Mouse (Mus musculus): ENCODE measurements around the gene Thbs2. TPM values are rescaled to one million over a fixed set of nuclear protein-coding genes. Genes with fewer than 3 reads are reported as not detected.

Gene Thbs2
- 5.6 and 5.8 TPM in 2 replicates for polyA plus RNA-seq (2014; fragmentation: Nextera tagmentation; extraction: Ambion mirVana)

DNA sequence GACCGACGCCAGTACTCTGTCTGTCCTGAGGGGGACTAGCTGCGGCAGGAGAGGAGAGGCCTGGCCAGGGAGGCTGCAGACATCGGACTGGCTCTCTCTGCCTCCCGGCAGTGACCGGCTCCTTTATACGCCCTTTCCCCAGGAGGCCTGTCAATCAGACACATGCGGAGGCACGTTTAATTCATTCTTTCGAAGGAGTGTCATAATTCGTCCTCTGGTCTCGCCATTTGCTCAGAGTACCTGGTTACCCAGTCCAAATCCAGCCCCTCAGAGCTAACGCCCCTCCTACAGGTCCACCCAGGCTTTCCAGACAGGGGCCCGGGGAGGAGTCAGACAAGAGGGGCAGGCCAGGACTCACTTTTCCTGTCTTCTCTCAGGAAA is at the start of gene Thbs2:
Thbs2 (minus strand) TSS at position 242 of the 381 bp plus-strand sequence.
- Histone ChIP-seq H3K4me3 (replicated peaks; ENCODE audit: low read length) (peak within 1 kb of the TSS; percentile 22), H3K4me2 (replicated peaks) (peak within 1 kb of the TSS; percentile 48), H3K4me1 (replicated peaks; ENCODE audit: control insufficient read depth, insufficient read depth, low read length) (peaks cover 9% of the 10 kb centered on the region; the same call in 1 of the 2 replicates), H3K27me3 (ENCODE audit: control insufficient read depth, insufficient read depth, low read length) (no peaks in the 10 kb centered on the region), H3K9ac (peak within 1 kb of the TSS; percentile 42; the same call in 1 of the 2 replicates), H3K36me3 (replicated peaks; ENCODE audit: control insufficient read depth, insufficient read depth) (no peaks in the 10 kb centered on the region), H3K9me3 (ENCODE audit: control insufficient read depth, low read length) (no peaks in the 10 kb centered on the region), H3K27ac (no peak within 1 kb of the TSS)
- no peak for DNase-seq (ENCODE audit: low spot score)
- WGBS: 0% methylated on average over 14 of the region's 14 CpGs
- peak; percentile 60 for ATAC-seq (ENCODE audit: low FRiP score)

DNA sequence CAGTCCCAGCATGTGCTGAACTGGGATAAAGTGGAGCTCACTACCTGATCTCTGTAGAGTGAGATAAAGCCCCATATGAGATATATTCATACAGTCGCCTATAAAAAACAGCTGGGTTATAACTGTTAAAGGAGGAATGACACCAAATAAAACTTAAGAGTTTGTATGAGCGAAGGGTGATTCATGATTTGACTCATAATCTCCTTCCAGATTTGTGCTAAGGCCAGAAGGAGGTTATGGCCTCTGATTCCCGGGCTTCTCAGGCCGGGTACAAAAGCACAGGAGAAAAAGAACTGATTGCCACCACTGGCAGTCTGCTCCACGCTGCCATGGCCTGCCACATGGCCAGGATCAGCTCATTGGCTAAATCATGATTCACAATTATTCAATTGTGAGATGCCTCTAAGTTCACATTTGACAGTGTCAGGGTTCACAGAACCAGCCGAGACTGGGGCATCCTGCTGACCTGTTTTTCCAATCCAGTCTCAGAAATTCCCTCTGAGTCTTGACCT is 41.5 kb upstream of the Thbs2 start:
- Histone ChIP-seq H3K9me3 (ENCODE audit: control insufficient read depth, low read length) (no peaks in the 10 kb centered on the region), H3K27ac (no peak overlapping the region), H3K4me3 (replicated peaks; ENCODE audit: low read length) (no peak overlapping the region), H3K36me3 (replicated peaks; ENCODE audit: control insufficient read depth, insufficient read depth) (no peaks in the 10 kb centered on the region), H3K27me3 (ENCODE audit: control insufficient read depth, insufficient read depth, low read length) (no peaks in the 10 kb centered on the region), H3K4me2 (replicated peaks) (no peak overlapping the region), H3K4me1 (replicated peaks; ENCODE audit: control insufficient read depth, insufficient read depth, low read length) (no peaks in the 10 kb centered on the region), H3K9ac (no peak overlapping the region)
- DNase-seq (ENCODE audit: low spot score) (no peak), ATAC-seq (ENCODE audit: low FRiP score) (no peak)
- 75% methylated on average over 6 of the region's 6 CpGs for WGBS

DNA sequence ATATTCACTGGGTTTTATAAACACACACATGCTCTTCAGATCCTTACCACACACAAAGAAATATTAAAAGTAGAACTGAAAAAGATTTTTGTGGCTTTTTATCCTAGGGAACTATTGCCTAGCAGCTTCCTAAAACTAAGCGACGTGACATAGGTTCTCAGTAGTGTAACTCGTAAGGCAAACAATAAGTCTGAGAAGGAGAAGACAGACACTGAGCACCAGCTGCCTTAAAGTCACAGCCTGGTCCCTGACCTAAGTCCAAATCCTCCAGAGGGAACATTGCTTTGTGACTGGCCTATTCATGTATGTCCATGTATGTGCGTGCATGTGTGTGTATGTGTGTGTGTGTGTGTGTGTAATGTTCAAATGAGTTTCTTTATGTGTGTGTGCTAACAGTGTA is 40.3 kb upstream of the Thbs2 start:
- WGBS: 66% methylated on average over 4 of the region's 4 CpGs
- no peak overlapping the region for H3K4me3 ChIP-seq (replicated peaks; ENCODE audit: low read length)
- DNase-seq (ENCODE audit: low spot score) (no peak), ATAC-seq (ENCODE audit: low FRiP score) (0 out of 2 replicates have a peak, but pooled peaks have one; percentile 14)
- no peaks in the 10 kb centered on the region for H3K4me1 ChIP-seq (replicated peaks; ENCODE audit: control insufficient read depth, insufficient read depth, low read length)
- H3K9ac ChIP-seq: no peak overlapping the region
- no peaks in the 10 kb centered on the region for H3K36me3 ChIP-seq (replicated peaks; ENCODE audit: control insufficient read depth, insufficient read depth)
- H3K4me2 ChIP-seq (replicated peaks): no peak overlapping the region
- H3K27me3 ChIP-seq (ENCODE audit: control insufficient read depth, insufficient read depth, low read length): no peaks in the 10 kb centered on the region
- H3K27ac ChIP-seq: no peak overlapping the region
- H3K9me3 ChIP-seq (ENCODE audit: control insufficient read depth, low read length): no peaks in the 10 kb centered on the region

DNA sequence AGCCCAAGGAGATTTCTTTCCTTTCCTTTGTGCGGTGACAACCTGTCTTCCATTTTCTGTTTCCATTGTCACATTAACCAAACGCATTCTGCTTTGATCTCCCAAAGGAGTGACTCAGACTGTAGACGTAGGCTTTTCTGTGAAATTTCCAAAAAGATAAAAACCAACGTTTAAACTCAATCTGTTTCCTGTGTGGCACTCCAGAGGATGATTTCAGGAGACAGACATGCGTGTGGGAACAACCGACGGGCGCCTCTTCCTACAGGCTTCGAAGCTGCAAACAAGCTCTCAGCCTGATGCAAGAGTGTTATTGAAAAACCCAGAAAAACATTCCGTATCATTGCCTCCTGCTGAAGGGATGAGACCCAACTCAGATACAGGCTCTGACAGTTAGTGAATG is 39.9 kb upstream of the Thbs2 start:
- ATAC-seq (ENCODE audit: low FRiP score) (no peak), DNase-seq (ENCODE audit: low spot score) (no peak)
- Histone ChIP-seq H3K4me3 (replicated peaks; ENCODE audit: low read length) (no peak overlapping the region), H3K36me3 (replicated peaks; ENCODE audit: control insufficient read depth, insufficient read depth) (no peaks in the 10 kb centered on the region), H3K4me2 (replicated peaks) (no peak overlapping the region), H3K4me1 (replicated peaks; ENCODE audit: control insufficient read depth, insufficient read depth, low read length) (no peaks in the 10 kb centered on the region), H3K9me3 (ENCODE audit: control insufficient read depth, low read length) (no peaks in the 10 kb centered on the region), H3K9ac (no peak overlapping the region), H3K27ac (no peak overlapping the region), H3K27me3 (ENCODE audit: control insufficient read depth, insufficient read depth, low read length) (no peaks in the 10 kb centered on the region)
- 49% methylated on average over 10 of the region's 10 CpGs for WGBS

DNA sequence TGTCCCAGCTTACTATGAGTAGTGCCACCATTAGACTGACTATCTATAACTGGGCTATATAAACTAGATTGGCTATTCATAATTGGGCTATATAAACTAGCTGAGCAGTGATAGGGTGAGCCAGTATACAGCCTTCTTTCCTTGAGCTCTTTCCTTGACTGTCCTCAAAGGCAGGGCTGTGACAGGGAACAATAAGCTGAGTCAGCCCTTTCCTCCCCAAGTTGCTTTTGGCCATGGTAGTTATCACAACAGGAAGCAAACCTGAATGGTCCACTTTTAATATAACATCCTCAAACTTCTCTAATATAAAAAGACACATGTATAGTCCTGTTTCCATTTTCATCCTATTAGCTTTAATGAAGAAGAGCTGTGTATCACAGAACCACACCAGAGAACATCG is 39.0 kb upstream of the Thbs2 start:
- DNase-seq (ENCODE audit: low spot score): no peak
- no peak for ATAC-seq (ENCODE audit: low FRiP score)
- no peaks in the 10 kb centered on the region for H3K27me3 ChIP-seq (ENCODE audit: control insufficient read depth, insufficient read depth, low read length)
- WGBS: 93% methylated on average over 1 of the region's 1 CpGs
- no peak overlapping the region for H3K27ac ChIP-seq
- H3K4me2 ChIP-seq (replicated peaks): no peak overlapping the region
- H3K4me1 ChIP-seq (replicated peaks; ENCODE audit: control insufficient read depth, insufficient read depth, low read length): no peaks in the 10 kb centered on the region
- no peaks in the 10 kb centered on the region for H3K36me3 ChIP-seq (replicated peaks; ENCODE audit: control insufficient read depth, insufficient read depth)
- no peaks in the 10 kb centered on the region for H3K9me3 ChIP-seq (ENCODE audit: control insufficient read depth, low read length)
- H3K4me3 ChIP-seq (replicated peaks; ENCODE audit: low read length): no peak overlapping the region
- no peak overlapping the region for H3K9ac ChIP-seq

DNA sequence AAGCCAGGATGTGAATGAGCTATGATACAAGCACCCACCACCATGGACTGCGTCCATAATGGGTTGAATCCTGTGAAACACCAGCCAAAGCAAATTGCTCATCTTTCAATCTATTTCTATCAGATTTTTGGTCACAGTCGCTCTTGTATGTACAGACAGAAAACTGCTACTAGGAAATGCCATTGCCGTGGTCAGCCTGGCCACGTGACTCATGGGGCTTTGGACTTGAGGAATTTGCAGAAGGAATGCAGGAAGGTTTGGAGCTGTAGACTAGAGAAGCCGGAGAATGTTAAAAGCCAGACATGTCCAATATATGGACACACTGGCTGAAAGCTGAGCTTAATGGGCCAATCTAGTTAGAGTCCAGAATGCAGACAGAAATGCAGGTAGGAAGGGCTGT is 36.6 kb upstream of the Thbs2 start:
- DNase-seq (ENCODE audit: low spot score) (no peak), ATAC-seq (ENCODE audit: low FRiP score) (no peak)
- 87% methylated on average over 5 of the region's 5 CpGs for WGBS
- Histone ChIP-seq H3K36me3 (replicated peaks; ENCODE audit: control insufficient read depth, insufficient read depth) (no peaks in the 10 kb centered on the region), H3K9ac (no peak overlapping the region), H3K27ac (no peak overlapping the region), H3K9me3 (ENCODE audit: control insufficient read depth, low read length) (no peaks in the 10 kb centered on the region), H3K4me3 (replicated peaks; ENCODE audit: low read length) (no peak overlapping the region), H3K4me1 (replicated peaks; ENCODE audit: control insufficient read depth, insufficient read depth, low read length) (no peaks in the 10 kb centered on the region; the same call in 1 of the 2 replicates), H3K27me3 (ENCODE audit: control insufficient read depth, insufficient read depth, low read length) (no peaks in the 10 kb centered on the region), H3K4me2 (replicated peaks) (no peak overlapping the region)

DNA sequence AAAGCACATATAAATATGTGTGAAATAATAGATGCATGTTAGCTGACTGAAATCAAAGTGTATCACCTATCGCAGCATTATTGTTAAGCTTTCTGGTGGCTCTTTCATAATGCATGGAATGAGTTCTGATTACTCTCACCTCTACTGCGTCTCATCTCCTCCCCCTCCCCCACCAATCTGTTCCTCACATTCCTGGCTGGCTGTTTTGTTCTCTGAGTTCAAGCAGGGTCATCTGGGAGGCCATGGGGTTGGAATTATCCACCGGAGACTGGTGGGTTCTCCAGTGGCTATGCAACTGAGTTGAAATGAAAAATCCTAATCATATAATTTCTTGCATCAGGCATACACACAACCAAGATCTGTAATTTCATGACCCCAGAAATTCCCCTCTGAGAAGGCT is 33.4 kb upstream of the Thbs2 start:
- no peak for DNase-seq (ENCODE audit: low spot score)
- Histone ChIP-seq H3K9me3 (ENCODE audit: control insufficient read depth, low read length) (no peaks in the 10 kb centered on the region), H3K27ac (no peak overlapping the region), H3K4me2 (replicated peaks) (no peak overlapping the region), H3K4me1 (replicated peaks; ENCODE audit: control insufficient read depth, insufficient read depth, low read length) (no peaks in the 10 kb centered on the region; the same call in 1 of the 2 replicates), H3K27me3 (ENCODE audit: control insufficient read depth, insufficient read depth, low read length) (no peaks in the 10 kb centered on the region), H3K36me3 (replicated peaks; ENCODE audit: control insufficient read depth, insufficient read depth) (no peaks in the 10 kb centered on the region), H3K9ac (no peak overlapping the region), H3K4me3 (replicated peaks; ENCODE audit: low read length) (no peak overlapping the region)
- ATAC-seq (ENCODE audit: low FRiP score): no peak
- WGBS: 27% methylated on average over 3 of the region's 3 CpGs

DNA sequence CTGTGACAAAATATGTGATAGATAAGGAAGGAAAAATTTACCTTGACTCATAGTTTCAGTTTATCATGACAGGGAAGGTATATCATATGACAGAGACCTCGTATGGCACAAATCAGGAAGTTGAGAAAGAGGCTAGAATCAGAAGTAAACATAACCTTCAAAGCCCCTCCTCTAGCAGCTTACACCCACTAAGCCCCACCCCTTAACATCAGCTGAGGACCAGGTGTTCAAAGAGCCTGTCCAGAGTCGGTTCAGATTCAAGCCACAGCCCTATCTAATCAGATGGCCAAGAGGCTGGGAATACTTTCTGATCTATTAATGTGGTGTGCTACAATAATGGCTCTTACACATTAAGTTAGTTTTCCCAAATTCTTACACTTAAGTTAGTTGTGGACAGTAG is 30.8 kb upstream of the Thbs2 start:
- Histone ChIP-seq H3K27me3 (ENCODE audit: control insufficient read depth, insufficient read depth, low read length) (no peaks in the 10 kb centered on the region), H3K4me2 (replicated peaks) (no peak overlapping the region), H3K4me1 (replicated peaks; ENCODE audit: control insufficient read depth, insufficient read depth, low read length) (no peaks in the 10 kb centered on the region; the same call in 1 of the 2 replicates), H3K9me3 (ENCODE audit: control insufficient read depth, low read length) (no peaks in the 10 kb centered on the region), H3K27ac (no peak overlapping the region), H3K36me3 (replicated peaks; ENCODE audit: control insufficient read depth, insufficient read depth) (no peaks in the 10 kb centered on the region), H3K9ac (no peak overlapping the region), H3K4me3 (replicated peaks; ENCODE audit: low read length) (no peak overlapping the region)
- DNase-seq (ENCODE audit: low spot score): no peak
- 82% methylated on average over 2 of the region's 2 CpGs for WGBS
- no peak for ATAC-seq (ENCODE audit: low FRiP score)

DNA sequence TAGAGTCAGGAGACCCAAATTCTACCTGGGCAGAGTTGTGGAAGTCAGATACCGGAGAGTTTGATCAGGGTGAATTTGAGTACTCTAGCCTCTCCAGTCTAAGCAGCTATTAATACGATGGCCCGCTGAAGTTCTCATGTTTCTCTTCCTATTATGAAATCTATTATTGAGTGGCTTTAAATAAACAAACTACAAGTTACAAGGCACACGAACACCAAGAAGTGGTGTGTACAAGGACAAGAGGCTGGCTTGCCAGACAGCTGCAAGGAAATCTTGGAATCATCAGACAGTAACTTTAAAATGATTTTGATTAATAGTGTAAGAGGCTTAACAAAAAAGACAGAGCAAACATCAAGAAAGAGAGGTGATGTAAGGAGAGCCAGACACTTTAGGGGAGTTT is 27.3 kb upstream of the Thbs2 start:
- Histone ChIP-seq H3K4me1 (replicated peaks; ENCODE audit: control insufficient read depth, insufficient read depth, low read length) (no peaks in the 10 kb centered on the region), H3K9ac (no peak overlapping the region), H3K36me3 (replicated peaks; ENCODE audit: control insufficient read depth, insufficient read depth) (no peaks in the 10 kb centered on the region), H3K27me3 (ENCODE audit: control insufficient read depth, insufficient read depth, low read length) (no peaks in the 10 kb centered on the region), H3K9me3 (ENCODE audit: control insufficient read depth, low read length) (no peaks in the 10 kb centered on the region), H3K4me3 (replicated peaks; ENCODE audit: low read length) (no peak overlapping the region), H3K27ac (no peak overlapping the region), H3K4me2 (replicated peaks) (no peak overlapping the region)
- DNase-seq (ENCODE audit: low spot score): no peak
- no peak for ATAC-seq (ENCODE audit: low FRiP score)
- WGBS: 87% methylated on average over 4 of the region's 4 CpGs

DNA sequence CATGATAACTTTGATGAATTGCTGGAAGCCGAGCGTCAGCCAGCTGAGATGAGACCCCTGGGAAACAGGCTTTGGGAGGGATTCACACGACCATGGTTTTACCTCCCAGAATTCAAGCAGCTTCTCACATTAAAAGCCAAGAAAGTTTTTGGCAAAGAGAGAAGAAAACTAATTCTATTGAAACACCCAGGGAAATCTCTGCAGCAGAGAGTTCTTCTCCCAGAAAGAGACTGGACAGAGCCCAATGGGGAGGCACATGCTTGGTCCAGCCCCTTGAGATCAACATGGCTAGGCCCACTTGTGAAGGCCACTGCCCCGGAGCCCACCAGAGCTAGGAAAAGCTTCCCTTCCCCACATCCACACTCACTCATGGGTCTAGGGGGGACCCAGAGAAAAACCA is 26.9 kb upstream of the Thbs2 start:
- no peak overlapping the region for H3K4me2 ChIP-seq (replicated peaks)
- H3K36me3 ChIP-seq (replicated peaks; ENCODE audit: control insufficient read depth, insufficient read depth): no peaks in the 10 kb centered on the region
- ATAC-seq (ENCODE audit: low FRiP score) (no peak), DNase-seq (ENCODE audit: low spot score) (no peak)
- no peak overlapping the region for H3K4me3 ChIP-seq (replicated peaks; ENCODE audit: low read length)
- no peaks in the 10 kb centered on the region for H3K9me3 ChIP-seq (ENCODE audit: control insufficient read depth, low read length)
- H3K27ac ChIP-seq: no peak overlapping the region
- no peaks in the 10 kb centered on the region for H3K27me3 ChIP-seq (ENCODE audit: control insufficient read depth, insufficient read depth, low read length)
- no peaks in the 10 kb centered on the region for H3K4me1 ChIP-seq (replicated peaks; ENCODE audit: control insufficient read depth, insufficient read depth, low read length)
- H3K9ac ChIP-seq: no peak overlapping the region
- 84% methylated on average over 4 of the region's 4 CpGs for WGBS
